Mouse (Mus musculus): ENCODE measurements around the gene Sun3.

Sun3 gene

GRCm38 (mm10) chr11:8978154-8978553 lies 70.6 kb downstream of the Sun3 start:
- no peak for DNase-seq

DNA sequence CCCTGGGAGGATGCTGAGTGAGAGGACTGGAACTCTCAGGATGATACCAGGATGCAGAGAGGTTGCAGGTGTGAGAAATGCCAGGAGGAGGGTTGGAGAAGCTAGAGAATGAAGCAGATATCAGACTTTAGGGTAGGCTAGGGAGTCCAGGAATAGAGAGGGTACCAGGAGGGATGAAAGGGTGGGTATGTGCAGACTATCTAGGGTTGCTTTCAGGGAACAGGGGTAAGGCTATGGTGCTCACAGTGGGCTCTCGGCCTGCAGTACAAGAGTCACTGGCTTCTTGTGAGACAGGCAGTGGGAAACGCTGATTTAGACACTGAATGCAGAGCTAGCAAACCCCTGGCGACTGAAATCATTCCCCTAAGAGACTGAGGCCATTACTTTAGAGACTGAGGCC lies 75.6 kb downstream of the Sun3 start, which contains the start of gene Pkd1l1:
Gene Pkd1l1 (minus strand): TSS at position 101 of the 400 bp plus-strand sequence.
- no peak for DNase-seq

- DNase-seq, result no peak
Observed at GRCm38 (mm10) chr11:8972093-8972492, 76.7 kb downstream of the Sun3 start.

DNA sequence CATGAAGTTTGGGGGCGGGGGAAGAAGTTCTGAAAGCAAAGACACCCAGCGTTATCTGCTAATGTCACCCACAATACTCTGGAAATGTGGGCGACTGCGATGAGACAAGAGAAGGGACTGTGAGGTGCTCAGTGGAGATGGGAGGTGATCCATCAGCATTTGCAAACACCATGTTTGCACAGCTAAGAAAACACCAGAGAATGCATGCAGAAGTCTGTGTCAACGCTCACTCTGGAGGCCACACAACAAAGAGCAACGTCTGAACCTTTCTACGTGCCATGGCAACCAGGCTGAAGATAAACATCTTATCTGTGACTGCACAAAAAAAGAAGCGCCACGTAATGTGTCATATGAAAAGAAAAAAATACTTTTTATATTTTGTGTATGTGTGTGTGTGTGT lies 78.3 kb downstream of the Sun3 start:
- DNase-seq, result no peak

DNA sequence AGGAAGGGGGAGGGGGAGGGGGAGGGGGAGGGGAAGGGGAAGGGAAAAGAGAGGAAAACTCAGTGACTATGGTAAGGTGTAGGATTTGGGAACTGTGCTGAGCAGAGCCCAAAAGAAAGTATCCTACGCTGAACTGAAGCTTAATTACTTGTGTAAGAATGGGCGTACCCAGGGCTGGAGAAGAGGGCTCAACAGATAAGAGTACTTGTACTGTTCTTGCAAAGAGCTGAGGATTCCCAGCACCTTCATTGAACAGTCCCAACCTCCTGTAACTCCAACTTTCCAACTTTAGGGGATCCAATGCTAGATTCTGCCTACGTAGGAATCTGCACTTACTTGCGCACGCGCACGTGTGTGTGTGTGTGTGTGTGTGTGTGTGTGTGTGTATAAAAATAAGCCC lies 80.7 kb downstream of the Sun3 start:
- no peak for DNase-seq

Data from thymus, adult 18-20 months (tissue).